Mouse (Mus musculus) lung, adult 18-20 months (tissue): ENCODE data around the gene Hist1h4n.
"Not testable (repeated sequence)": the region's sequence is repeated elsewhere in the genome, so short reads cannot be mapped to it uniquely, and the experiment has no call there.

ENCODE experiments used
- DNase-seq, 2 experiments: peaks; one replicate each; pipeline ENCODE4 v3.0.0; 2022; ENCODE audit warnings: mixed read lengths in 2 of 2

Hist1h4n gene

GRCm38 (mm10) chr13:21790601-21791283, 41.3 kb downstream of the Hist1h4n start:
- no peak for DNase-seq

- no peak for DNase-seq
Observed at GRCm38 (mm10) chr13:21789925-21790324, 42.1 kb downstream of the Hist1h4n start.

- DNase-seq, result no peak
Observed at GRCm38 (mm10) chr13:21787760-21788593, 44.0 kb downstream of the Hist1h4n start.

- DNase-seq, result peak; percentile 77 to 88
Observed at GRCm38 (mm10) chr13:21786899-21787629, 44.9 kb downstream of the Hist1h4n start, which contains the start of the genes Hist1h2an and Hist1h2bp. Gene Hist1h2an, minus strand, starts transcription at chr13:21787218. Gene Hist1h2bp, plus strand, starts transcription at chr13:21787461.

GRCm38 (mm10) chr13:21786189-21786898, 45.7 kb downstream of the Hist1h4n start:
- no peak for DNase-seq

- DNase-seq, result no peak
Observed at GRCm38 (mm10) chr13:21784311-21784710, 47.7 kb downstream of the Hist1h4n start.

GRCm38 (mm10) chr13:21783734-21784161, 48.2 kb downstream of the Hist1h4n start:
- DNase-seq, result peak in 1 of 2 experiments; percentile 7

GRCm38 (mm10) chr13:21783255-21783617, 48.8 kb downstream of the Hist1h4n start, which contains the start of gene Hist1h3i:
Gene Hist1h3i, minus strand, starts transcription at chr13:21783370.
- peak; percentile 12 to 27 for DNase-seq

GRCm38 (mm10) chr13:21782361-21783254, 49.4 kb downstream of the Hist1h4n start:
- DNase-seq, result not testable (repeated sequence)
